ENCODE assay signal across 9 mouse cellular contexts in genomic region chr7:16475764-16476599, GRCm38 (mm10). TPM values are rescaled to one million over a fixed set of nuclear protein-coding genes. Genes with fewer than 3 reads are reported as not detected.
DNase-seq lines count a peak whose midpoint lies in the region; ATAC-seq lines count a peak whose summit lies in the region.
"Had no signal": no experiment of that assay in that cellular context is flagged by ENCODE, and none has a peak within 500 bp of the region (broad histone marks: within the 10 kb centered on the region; RNA-seq: fewer than 3 reads in every experiment).

No protein-coding gene starts in this region.

- H3K36me3 ChIP-seq in liver, embryonic 11.5 days (ENCODE audit: control insufficient read depth, insufficient read depth, low read length) = no peaks in the 10 kb centered on the region
- no peaks in the 10 kb centered on the region for H3K36me3 ChIP-seq in forebrain, embryonic 11.5 days (ENCODE audit: control insufficient read depth, insufficient read depth, low read length)
- no peaks in the 10 kb centered on the region for H3K36me3 ChIP-seq in limb, embryonic 11.5 days (ENCODE audit: control insufficient read depth, insufficient read depth, low read length)
- no peaks in the 10 kb centered on the region for H3K36me3 ChIP-seq in neural tube, embryonic 14.5 days (ENCODE audit: control insufficient read depth, insufficient read depth, low read length)

- ATAC-seq in liver, embryonic 11.5 days (replicated peaks; ENCODE audit: low FRiP score) = 0 out of 2 replicates have a peak, but pooled peaks have one; percentile 7
- no peak; the same call in 1 of the 2 replicates for ATAC-seq in forebrain, embryonic 11.5 days (replicated peaks; ENCODE audit: low FRiP score)
- no peak for ATAC-seq in limb, embryonic 11.5 days (ENCODE audit: insufficient number of reproducible peaks, low FRiP score, low TSS enrichment, low read depth)
- ATAC-seq in neural tube, embryonic 14.5 days (ENCODE audit: low read depth) = peak; percentile 25; the same call in 1 of the 2 replicates
- ATAC-seq in megakaryocyte progenitor cell, adult 5-6 weeks (replicated peaks; ENCODE audit: poor library complexity) = no peak

- peaks cover 67% of the 10 kb centered on the region for H3K27me3 ChIP-seq in liver, embryonic 11.5 days (replicated peaks; ENCODE audit: control insufficient read depth, insufficient read depth, low read length)
- peaks cover 60% of the 10 kb centered on the region for H3K27me3 ChIP-seq in forebrain, embryonic 11.5 days (ENCODE audit: control insufficient read depth, insufficient read depth, low read length)
- peaks cover 64% of the 10 kb centered on the region for H3K27me3 ChIP-seq in limb, embryonic 11.5 days (ENCODE audit: control insufficient read depth, insufficient read depth, low read length)
- H3K27me3 ChIP-seq in neural tube, embryonic 14.5 days (ENCODE audit: control insufficient read depth, insufficient read depth, low read length) = peaks cover 42% of the 10 kb centered on the region

- DNase-seq in liver, embryonic 11.5 days (ENCODE audit: low spot score) = no peak
- DNase-seq in liver = no peak
- no peak for DNase-seq in forebrain, embryonic 11.5 days (ENCODE audit: low spot score)
- DNase-seq in limb, embryonic 11.5 days (ENCODE audit: low spot score) = no peak
- no peak for DNase-seq in urinary bladder, postnatal 36 days (ENCODE audit: low spot score in 2 of 2)
- no peak for DNase-seq in lung, postnatal 25 days (ENCODE audit: low spot score)

- H3K27ac ChIP-seq in liver, embryonic 11.5 days (ENCODE audit: low read depth, low read length) = no peak overlapping the region
- no peak overlapping the region for H3K27ac ChIP-seq in forebrain, embryonic 11.5 days (ENCODE audit: low read depth, low read length)
- H3K27ac ChIP-seq in limb, embryonic 11.5 days (replicated peaks; ENCODE audit: low read depth, low read length) = no peak overlapping the region
- no peak overlapping the region for H3K27ac ChIP-seq in neural tube, embryonic 14.5 days (ENCODE audit: low read depth, low read length)

- H3K9me3 ChIP-seq in liver, embryonic 11.5 days (ENCODE audit: control insufficient read depth, low read length) = no peaks in the 10 kb centered on the region
- H3K9me3 ChIP-seq in forebrain, embryonic 11.5 days (ENCODE audit: control insufficient read depth, low read length) = no peaks in the 10 kb centered on the region
- peaks cover 2% of the 10 kb centered on the region; the same call in 1 of the 2 replicates for H3K9me3 ChIP-seq in limb, embryonic 11.5 days (ENCODE audit: control insufficient read depth, low read length)
- H3K9me3 ChIP-seq in neural tube, embryonic 14.5 days (ENCODE audit: control insufficient read depth, low read length) = no peaks in the 10 kb centered on the region

- H3K4me2 ChIP-seq in liver, embryonic 11.5 days = peak overlapping the region; percentile 57
- peak overlapping the region; percentile 51 for H3K4me2 ChIP-seq in forebrain, embryonic 11.5 days (ENCODE audit: low read depth, low read length, severe bottlenecking)
- peak overlapping the region; percentile 46 for H3K4me2 ChIP-seq in limb, embryonic 11.5 days (ENCODE audit: low read depth, severe bottlenecking)
- peak overlapping the region; percentile 47 for H3K4me2 ChIP-seq in neural tube, embryonic 14.5 days (ENCODE audit: low read depth, low read length)

- 2% methylated on average over 42 of the region's 59 CpGs for WGBS in liver, embryonic 11.5 days
- WGBS in forebrain, embryonic 11.5 days = 1% methylated on average over 51 of the region's 59 CpGs
- WGBS in limb, embryonic 11.5 days = 2% methylated on average over 59 of the region's 59 CpGs
- 2% methylated on average over 41 of the region's 59 CpGs for WGBS in neural tube, embryonic 14.5 days

- peaks cover 9% of the 10 kb centered on the region for H3K4me1 ChIP-seq in liver, embryonic 11.5 days (replicated peaks; ENCODE audit: control insufficient read depth, insufficient read depth, low read length)
- peaks cover 14% of the 10 kb centered on the region for H3K4me1 ChIP-seq in forebrain, embryonic 11.5 days (replicated peaks; ENCODE audit: control insufficient read depth, insufficient read depth, low read length)
- peaks cover 4% of the 10 kb centered on the region; the same call in 1 of the 2 replicates for H3K4me1 ChIP-seq in limb, embryonic 11.5 days (ENCODE audit: control insufficient read depth, insufficient read depth, low read length)
- peaks cover 10% of the 10 kb centered on the region for H3K4me1 ChIP-seq in neural tube, embryonic 14.5 days (ENCODE audit: control insufficient read depth, insufficient read depth, low read length)

- H3K4me3 ChIP-seq in liver, embryonic 11.5 days (ENCODE audit: low read depth, low read length) = peak overlapping the region; percentile 34
- peak overlapping the region; percentile 26 for H3K4me3 ChIP-seq in forebrain, embryonic 11.5 days (ENCODE audit: low read depth, low read length)
- peak overlapping the region; percentile 20; the same call in 1 of the 2 replicates for H3K4me3 ChIP-seq in limb, embryonic 11.5 days (ENCODE audit: low read depth, low read length)
- H3K4me3 ChIP-seq in neural tube, embryonic 14.5 days (ENCODE audit: low read depth, low read length) = peak overlapping the region; percentile 23

- no peak overlapping the region for H3K9ac ChIP-seq in liver, embryonic 11.5 days (ENCODE audit: low read depth, low read length)
- H3K9ac ChIP-seq in forebrain, embryonic 11.5 days (ENCODE audit: low read length) = no peak overlapping the region
- no peak overlapping the region for H3K9ac ChIP-seq in limb, embryonic 11.5 days (ENCODE audit: low read length)
- H3K9ac ChIP-seq in neural tube, embryonic 14.5 days (replicated peaks; ENCODE audit: low read depth, low read length) = no peak overlapping the region; the same call in 1 of the 2 replicates

RNA-seq across cellular contexts. Expression of gene Npas1, which starts 1.5 kb away (rescaled TPM):
- polyA plus RNA-seq in liver, embryonic 11.5 days (2014; fragmentation: Nextera tagmentation; extraction: Ambion mirVana) = 0.18 and 0.22 TPM in 2 replicates
- polyA plus RNA-seq in forebrain, embryonic 11.5 days (2014; fragmentation: Nextera tagmentation; extraction: Ambion mirVana) = 0.55 and 0.63 TPM in 2 replicates
- 0.10 TPM in 1 of 2 replicates, not detected in the other for polyA plus RNA-seq in limb, embryonic 11.5 days (2014; fragmentation: Nextera tagmentation; extraction: Ambion mirVana)
- polyA plus RNA-seq in neural tube, embryonic 14.5 days (2014; fragmentation: Nextera tagmentation; extraction: Ambion mirVana) = 1.8 and 2.0 TPM in 2 replicates
- not detected in 2 replicates for total RNA-seq in megakaryocyte progenitor cell, adult 5-6 weeks (2015)
- total RNA-seq in megakaryocyte progenitor cell, adult 5-6 weeks (2017) = not detected in 2 replicates
- polyA plus RNA-seq: gonadal fat pad, adult 2 months had no signal

RNA-seq across cellular contexts. Expression of gene Tmem160, which starts 23.4 kb away (rescaled TPM):
- 54.4 and 54.5 TPM in 2 replicates for polyA plus RNA-seq in liver, embryonic 11.5 days (2014; fragmentation: Nextera tagmentation; extraction: Ambion mirVana)
- polyA plus RNA-seq in forebrain, embryonic 11.5 days (2014; fragmentation: Nextera tagmentation; extraction: Ambion mirVana) = 48.6 and 52.1 TPM in 2 replicates
- 62.0 and 71.4 TPM in 2 replicates for polyA plus RNA-seq in limb, embryonic 11.5 days (2014; fragmentation: Nextera tagmentation; extraction: Ambion mirVana)
- 62.7 and 70.4 TPM in 2 replicates for polyA plus RNA-seq in neural tube, embryonic 14.5 days (2014; fragmentation: Nextera tagmentation; extraction: Ambion mirVana)
- 34.6 and 42.5 TPM in 2 replicates for total RNA-seq in megakaryocyte progenitor cell, adult 5-6 weeks (2015)
- total RNA-seq in megakaryocyte progenitor cell, adult 5-6 weeks (2017) = 9.5 and 13.5 TPM in 2 replicates

Comparison
In these comparisons a context has a peak if more than half of its experiments do, and no peak if none do; other contexts are left out.
1. ATAC-seq: peak in liver, embryonic 11.5 days (single experiment) and neural tube, embryonic 14.5 days (single experiment); none in forebrain, embryonic 11.5 days (single experiment), limb, embryonic 11.5 days (single experiment) and megakaryocyte progenitor cell, adult 5-6 weeks (single experiment).
2. Peak in every context shown above with its lines, with median percentiles within 50 percentile points of each other: H3K4me2 ChIP-seq and H3K4me3 ChIP-seq.